Mouse (Mus musculus): ENCODE results near the gene Fgfr4.
"Not testable (repeated sequence)": the region's sequence is repeated elsewhere in the genome, so short reads cannot be mapped to it uniquely, and the experiment has no call there.

GRCm38 (mm10) chr13:55187062-55187461 is 34.6 kb downstream of the Fgfr4 start:
- not testable (repeated sequence) for TF ChIP-seq CTCF (IDR thresholded peaks at IDR 0.05; ENCODE audit: borderline replicate concordance, insufficient read depth, low read depth, low read length); POLR2A (IDR thresholded peaks at IDR 0.05; ENCODE audit: borderline replicate concordance, insufficient read depth, low read length)

Data from cerebellum, adult 2 months (tissue).